Mouse (Mus musculus): ENCODE results near the gene 4930572O03Rik. TPM values are rescaled to one million over a fixed set of nuclear protein-coding genes. Genes with fewer than 3 reads are reported as not detected.

Gene 4930572O03Rik
- not detected for total RNA-seq (2023)

DNA sequence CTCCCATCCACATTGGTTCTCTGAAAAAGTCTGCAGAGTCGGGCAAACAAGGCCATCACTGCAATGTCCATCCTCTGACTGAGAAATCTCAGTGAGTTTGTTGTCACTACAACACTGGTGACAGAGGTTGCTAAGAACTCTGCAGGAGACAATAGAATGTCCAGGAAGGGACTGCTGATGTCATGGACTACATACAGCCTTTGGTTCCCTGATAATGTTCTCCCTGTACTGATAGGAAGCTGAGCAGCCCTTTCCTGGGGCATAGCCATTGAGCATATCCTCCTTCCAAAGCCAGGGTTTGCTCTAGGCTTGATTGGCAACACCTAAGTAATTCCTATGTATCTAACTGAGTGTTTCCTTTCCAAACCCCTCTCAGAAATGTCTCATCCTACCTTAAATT is at the start of gene 4930572O03Rik:
TSS of gene 4930572O03Rik (minus strand) at position 101 of the 400 bp plus-strand sequence.

DNA sequence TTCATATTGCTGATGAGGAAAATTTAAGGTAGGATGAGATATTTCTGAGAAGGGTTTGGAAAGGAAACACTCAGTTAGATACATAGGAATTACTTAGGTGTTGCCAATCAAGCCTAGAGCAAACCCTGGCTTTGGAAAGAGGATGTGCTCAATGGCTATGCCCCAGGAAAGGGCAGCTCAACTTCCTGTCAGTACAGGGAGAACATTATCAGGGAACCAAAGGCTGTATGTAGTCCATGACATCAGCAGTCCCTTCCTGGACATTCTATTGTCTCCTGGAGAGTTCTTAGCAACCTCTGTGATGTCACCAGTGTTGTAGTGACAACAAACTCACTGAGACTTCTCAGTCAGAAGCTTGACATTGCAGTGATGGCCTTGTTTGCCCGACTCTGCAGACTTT is 38.1 kb downstream of the 4930572O03Rik start, which contains the start of gene Speer4d:
TSS of gene Speer4d (plus strand) at position 301 of the 400 bp plus-strand sequence.

Other genes with a start within 250 kb of the 4930572O03Rik start
- gene Gm21149, start 180.5 kb downstream of the 4930572O03Rik start, total RNA-seq (2023), result not detected
- gene Gm21190, start 127.8 kb downstream of the 4930572O03Rik start, total RNA-seq (2023), result not detected
- gene Gm21083, start 79.7 kb downstream of the 4930572O03Rik start, total RNA-seq (2023), result not detected
- not detected for gene Speer4d, start 38.0 kb downstream of the 4930572O03Rik start, total RNA-seq (2023)
- not detected for gene Speer4c, start 57.2 kb upstream of the 4930572O03Rik start, total RNA-seq (2023)